Mouse (Mus musculus): ENCODE measurements at regions not wholly inside any gene's neighbourhood (a gene's known extent, or its start where the extent isn't known, plus 50 kb on each side); places are given as distances from the start of the nearest gene placed in this dataset.

- DNase-seq = no peak
Measured at GRCm38 (mm10) chr12:26621135-26621932, 152.3 kb downstream of the Cmpk2 start.

GRCm38 (mm10) chr12:26620501-26621134 is 151.6 kb downstream of the Cmpk2 start:
- DNase-seq = no peak

GRCm38 (mm10) chr12:26617969-26618368 is 149.0 kb downstream of the Cmpk2 start:
- no peak for DNase-seq

- no peak for DNase-seq
Measured at GRCm38 (mm10) chr12:26613086-26613705, 144.2 kb downstream of the Cmpk2 start.

- DNase-seq = no peak
Measured at GRCm38 (mm10) chr12:26610079-26610478, 141.1 kb downstream of the Cmpk2 start.

GRCm38 (mm10) chr12:26598501-26598900 is 129.5 kb downstream of the Cmpk2 start:
- no peak for DNase-seq

- no peak for DNase-seq
Measured at GRCm38 (mm10) chr12:26592125-26592524, 123.1 kb downstream of the Cmpk2 start.

GRCm38 (mm10) chr12:26589091-26589490 is 120.1 kb downstream of the Cmpk2 start:
- no peak for DNase-seq

GRCm38 (mm10) chr12:26577438-26577837 is 108.4 kb downstream of the Cmpk2 start:
- no peak for DNase-seq

- DNase-seq = no peak
Measured at GRCm38 (mm10) chr12:26571602-26572001, 102.6 kb downstream of the Cmpk2 start.

- DNase-seq = peak; percentile 8
Measured at GRCm38 (mm10) chr12:26567435-26567834, 98.4 kb downstream of the Cmpk2 start.

- DNase-seq = no peak
Measured at GRCm38 (mm10) chr12:26562858-26563257, 93.9 kb downstream of the Cmpk2 start.

- no peak for DNase-seq
Measured at GRCm38 (mm10) chr12:26559560-26559959, 90.6 kb downstream of the Cmpk2 start.

GRCm38 (mm10) chr12:26557411-26557810 is 88.4 kb downstream of the Cmpk2 start:
- DNase-seq = no peak

- DNase-seq = no peak
Measured at GRCm38 (mm10) chr12:26551168-26551926, 82.3 kb downstream of the Cmpk2 start.

- no peak for DNase-seq
Measured at GRCm38 (mm10) chr12:26547466-26547865, 78.5 kb downstream of the Cmpk2 start.

GRCm38 (mm10) chr12:26546361-26546760 is 77.4 kb downstream of the Cmpk2 start:
- no peak for DNase-seq

GRCm38 (mm10) chr12:26543463-26543862 is 74.5 kb downstream of the Cmpk2 start:
- no peak for DNase-seq

GRCm38 (mm10) chr12:26542451-26542850 is 73.4 kb downstream of the Cmpk2 start:
- no peak for DNase-seq

GRCm38 (mm10) chr12:26535261-26535890 is 66.4 kb downstream of the Cmpk2 start:
- no peak for DNase-seq

GRCm38 (mm10) chr12:26534229-26535105 is 65.5 kb downstream of the Cmpk2 start:
- no peak for DNase-seq

Measured in adrenal gland, adult 8-10 months (tissue).